Mouse (Mus musculus) heart, embryonic 12.5 days (tissue): ENCODE data around the gene Cdk9. TPM values are rescaled to one million over a fixed set of nuclear protein-coding genes. Genes with fewer than 3 reads are reported as not detected.
A peak's percentile ranks its signal among the peaks of the same experiment; 100 is the strongest.

Source experiments
- ATAC-seq: fragments of 200-750 bp; cut with Nextera tagmentation; 2 replicates; pipeline ENCODE4 v1.8.0; 2017; ENCODE audit warnings: moderate TSS enrichment, moderate library complexity; ENCODE audit not compliant: insufficient number of reproducible peaks, low FRiP score
- H3K27ac ChIP-seq: fragments of 300-500 bp; sonication (generic); 2 replicates; pipeline ENCODE4 v1.5.1; 2016; ENCODE audit warnings: mild to moderate bottlenecking, moderate library complexity; ENCODE audit not compliant: poor library complexity, severe bottlenecking
- H3K27me3 ChIP-seq: fragments of 300-500 bp; sonication (generic); replicated peaks from 2 replicates; pipeline ENCODE4 v1.6.1; 2016; ENCODE audit warnings: mild to moderate bottlenecking, moderate library complexity
- H3K36me3 ChIP-seq: fragments of 300-500 bp; sonication (generic); 2 replicates; pipeline ENCODE4 v1.6.1; 2016; ENCODE audit warnings: mild to moderate bottlenecking, moderate library complexity
- H3K4me1 ChIP-seq: fragments of 300-500 bp; sonication (generic); replicated peaks from 2 replicates; pipeline ENCODE4 v1.6.1; 2016; ENCODE audit warnings: mild to moderate bottlenecking
- H3K4me2 ChIP-seq: fragments of 300-500 bp; sonication (generic); 2 replicates; pipeline ENCODE4 v1.6.1; 2016; ENCODE audit warnings: mild to moderate bottlenecking, moderate library complexity
- H3K4me3 ChIP-seq: fragments of 300-500 bp; sonication (generic); 2 replicates; pipeline ENCODE4 v1.5.1; 2016; ENCODE audit warnings: mild to moderate bottlenecking
- H3K9ac ChIP-seq: fragments of 300-500 bp; sonication (generic); 2 replicates; pipeline ENCODE4 v1.6.1; 2016; ENCODE audit warnings: mild to moderate bottlenecking, moderate library complexity
- H3K9me3 ChIP-seq: fragments of 300-500 bp; sonication (generic); replicated peaks from 2 replicates; pipeline ENCODE4 v1.6.1; 2016; ENCODE audit warnings: mild to moderate bottlenecking, moderate library complexity
- WGBS: fragments of 180-500 bp; shearing (Covaris S2); methylation state at CpG from one replicate; pipeline ENCODE4 v1.1.7; 2016; 5-methylcytosine and 5-hydroxymethylcytosine counted together
- polyA plus RNA-seq: library from polyadenylated mRNA; unstranded; fragments of >200 nt; fragmentation: Nextera tagmentation; extraction: Ambion mirVana; gene quantifications from 2 replicates; pipeline ENCODE4 v1.2.1, GENCODE M21; 2016

The Cdk9 gene
- polyA plus RNA-seq, 1 experiment from 2014 or later, result 67.5 TPM

GRCm38 (mm10) chr2:32708643-32709042 is 4.2 kb downstream of the Cdk9 start:
- WGBS, result 50% methylated on average over 3 of the region's 3 CpGs
- no peak for ATAC-seq
- peaks cover 78% of the 10 kb centered on the region for H3K36me3 ChIP-seq

GRCm38 (mm10) chr2:32706971-32707370 is 5.9 kb downstream of the Cdk9 start:
- H3K4me1 ChIP-seq, result peaks cover 15% of the 10 kb centered on the region
- H3K27ac ChIP-seq, result no peak overlapping the region
- 86% methylated on average over 6 of the region's 6 CpGs for WGBS
- no peaks in the 10 kb centered on the region for H3K9me3 ChIP-seq
- peaks cover 95% of the 10 kb centered on the region for H3K36me3 ChIP-seq
- H3K27me3 ChIP-seq, result no peaks in the 10 kb centered on the region
- H3K4me2 ChIP-seq, result no peak overlapping the region
- H3K4me3 ChIP-seq, result no peak overlapping the region
- H3K9ac ChIP-seq, result no peak overlapping the region
- ATAC-seq, result no peak

More at GRCm38 (mm10) chr2:32708643-32709042, 4.2 kb downstream of the Cdk9 start:
- no peaks in the 10 kb centered on the region for H3K9me3 ChIP-seq
- H3K4me1 ChIP-seq, result peaks cover 16% of the 10 kb centered on the region
- no peak overlapping the region for H3K4me2 ChIP-seq
- no peak overlapping the region for H3K27ac ChIP-seq
- H3K4me3 ChIP-seq, result no peak overlapping the region
- H3K27me3 ChIP-seq, result no peaks in the 10 kb centered on the region
- H3K9ac ChIP-seq, result no peak overlapping the region

GRCm38 (mm10) chr2:32705018-32705417 is 7.9 kb downstream of the Cdk9 start:
- Histone ChIP-seq H3K4me1 (no peaks in the 10 kb centered on the region; the same call in 1 of the 2 replicates), H3K36me3 (peaks cover 90% of the 10 kb centered on the region), H3K27ac (no peak overlapping the region), H3K9ac (no peak overlapping the region), H3K9me3 (no peaks in the 10 kb centered on the region), H3K4me2 (no peak overlapping the region), H3K4me3 (no peak overlapping the region), H3K27me3 (no peaks in the 10 kb centered on the region)
- 91% methylated on average over 7 of the region's 7 CpGs for WGBS
- no peak for ATAC-seq

GRCm38 (mm10) chr2:32704021-32704421 is 8.9 kb downstream of the Cdk9 start, which contains the start of gene Fpgs:
Gene Fpgs (minus strand): TSS chr2:32704145.
- no peak for ATAC-seq
- H3K4me3 ChIP-seq, result no peak within 1 kb of the TSS
- peaks cover 80% of the 10 kb centered on the region for H3K36me3 ChIP-seq
- 80% methylated on average over 2 of the region's 2 CpGs for WGBS
- H3K27ac ChIP-seq, result no peak within 1 kb of the TSS
- no peaks in the 10 kb centered on the region for H3K27me3 ChIP-seq
- no peaks in the 10 kb centered on the region; the same call in 1 of the 2 replicates for H3K4me1 ChIP-seq
- H3K9me3 ChIP-seq, result no peaks in the 10 kb centered on the region
- no peak within 1 kb of the TSS for H3K4me2 ChIP-seq
- H3K9ac ChIP-seq, result no peak within 1 kb of the TSS

- Histone ChIP-seq H3K4me3 (no peak overlapping the region), H3K27me3 (no peaks in the 10 kb centered on the region), H3K4me2 (no peak overlapping the region), H3K27ac (no peak overlapping the region), H3K9me3 (no peaks in the 10 kb centered on the region), H3K36me3 (peaks cover 70% of the 10 kb centered on the region), H3K9ac (no peak overlapping the region), H3K4me1 (no peaks in the 10 kb centered on the region)
- no peak for ATAC-seq
- WGBS, result 94% methylated on average over 8 of the region's 8 CpGs
Observed at GRCm38 (mm10) chr2:32703046-32703445, 9.8 kb downstream of the Cdk9 start.

- no peak overlapping the region for H3K9ac ChIP-seq
- H3K4me1 ChIP-seq, result no peaks in the 10 kb centered on the region
- H3K27ac ChIP-seq, result no peak overlapping the region
- ATAC-seq, result no peak
- 82% methylated on average over 14 of the region's 14 CpGs for WGBS
- no peak overlapping the region for H3K4me3 ChIP-seq
- H3K4me2 ChIP-seq, result no peak overlapping the region
- no peaks in the 10 kb centered on the region for H3K9me3 ChIP-seq
- H3K36me3 ChIP-seq, result peaks cover 51% of the 10 kb centered on the region
- no peaks in the 10 kb centered on the region for H3K27me3 ChIP-seq
Observed at GRCm38 (mm10) chr2:32700966-32701743, 11.7 kb downstream of the Cdk9 start.

GRCm38 (mm10) chr2:32699680-32700079 is 13.2 kb downstream of the Cdk9 start:
- ATAC-seq, result no peak
- Histone ChIP-seq H3K4me1 (no peaks in the 10 kb centered on the region), H3K9me3 (no peaks in the 10 kb centered on the region), H3K27ac (no peak overlapping the region), H3K4me2 (no peak overlapping the region), H3K27me3 (no peaks in the 10 kb centered on the region), H3K9ac (no peak overlapping the region), H3K4me3 (no peak overlapping the region), H3K36me3 (peaks cover 36% of the 10 kb centered on the region)
- 79% methylated on average over 6 of the region's 6 CpGs for WGBS

GRCm38 (mm10) chr2:32694691-32695090 is 18.2 kb downstream of the Cdk9 start:
- 0 out of 2 replicates have a peak, but pooled peaks cover 3% of the 10 kb centered on the region for H3K36me3 ChIP-seq
- no peak overlapping the region for H3K9ac ChIP-seq
- peak overlapping the region; percentile 73 for H3K4me3 ChIP-seq
- peaks cover 14% of the 10 kb centered on the region for H3K4me1 ChIP-seq
- WGBS, result 84% methylated on average over 12 of the region's 12 CpGs
- no peaks in the 10 kb centered on the region for H3K9me3 ChIP-seq
- peak overlapping the region; percentile 90 for H3K4me2 ChIP-seq
- peak overlapping the region; percentile 35; the same call in 1 of the 2 replicates for H3K27ac ChIP-seq
- ATAC-seq, result no peak
- no peaks in the 10 kb centered on the region for H3K27me3 ChIP-seq

GRCm38 (mm10) chr2:32693823-32694411 is 19.0 kb downstream of the Cdk9 start:
- ATAC-seq, result peak; percentile 98
- Histone ChIP-seq H3K4me1 (peaks cover 18% of the 10 kb centered on the region), H3K4me2 (peak overlapping the region; percentile 90), H3K4me3 (peak overlapping the region; percentile 73), H3K27ac (peak overlapping the region; percentile 72), H3K9me3 (no peaks in the 10 kb centered on the region), H3K9ac (peak overlapping the region; percentile 94), H3K36me3 (0 out of 2 replicates have a peak, but pooled peaks cover 3% of the 10 kb centered on the region), H3K27me3 (no peaks in the 10 kb centered on the region)
- under 1% methylated on average over 51 of the region's 51 CpGs for WGBS

GRCm38 (mm10) chr2:32693282-32693681 is 19.6 kb downstream of the Cdk9 start:
- peaks cover 6% of the 10 kb centered on the region; the same call in 1 of the 2 replicates for H3K36me3 ChIP-seq
- 24% methylated on average over 7 of the region's 7 CpGs for WGBS
- no peak overlapping the region for H3K27ac ChIP-seq
- peaks cover 18% of the 10 kb centered on the region for H3K4me1 ChIP-seq
- H3K9ac ChIP-seq, result peak overlapping the region; percentile 94
- no peak for ATAC-seq
- H3K9me3 ChIP-seq, result no peaks in the 10 kb centered on the region
- peak overlapping the region; percentile 90 for H3K4me2 ChIP-seq
- peak overlapping the region; percentile 73 for H3K4me3 ChIP-seq
- H3K27me3 ChIP-seq, result no peaks in the 10 kb centered on the region

- WGBS, result 89% methylated on average over 14 of the region's 14 CpGs
- Histone ChIP-seq H3K27ac (no peak overlapping the region), H3K27me3 (no peaks in the 10 kb centered on the region), H3K9ac (peak overlapping the region; percentile 94; the same call in 1 of the 2 replicates), H3K4me3 (peak overlapping the region; percentile 73), H3K4me2 (peak overlapping the region; percentile 90), H3K36me3 (peaks cover 14% of the 10 kb centered on the region), H3K9me3 (no peaks in the 10 kb centered on the region), H3K4me1 (peaks cover 18% of the 10 kb centered on the region)
- no peak for ATAC-seq
Observed at GRCm38 (mm10) chr2:32692496-32692895, 20.4 kb downstream of the Cdk9 start.
